Mouse (Mus musculus) hindbrain, embryonic 15.5 days (tissue): Measurements from ENCODE around the gene Fancg. TPM values are rescaled to one million over a fixed set of nuclear protein-coding genes. Genes with fewer than 3 reads are reported as not detected.

ENCODE experiments used
- ATAC-seq: fragments of 200-750 bp; cut with Nextera tagmentation; 2 replicates; pipeline ENCODE4 v1.8.0; 2017; ENCODE audit warnings: low read depth, moderate number of reproducible peaks, moderate TSS enrichment; ENCODE audit not compliant: low FRiP score
- H3K27ac ChIP-seq: fragments of 300-500 bp; sonication (generic); replicated peaks from 2 replicates; pipeline ENCODE4 v1.5.1; 2015; ENCODE audit warnings: mild to moderate bottlenecking, inconsistent platforms
- H3K27me3 ChIP-seq: fragments of 300-500 bp; sonication (generic); 2 replicates; pipeline ENCODE4 v1.6.1; 2015; ENCODE audit warnings: control low read depth, inconsistent platforms
- H3K36me3 ChIP-seq: fragments of 300-500 bp; sonication (generic); 2 replicates; pipeline ENCODE4 v1.6.1; 2015; ENCODE audit warnings: control low read depth, inconsistent platforms
- H3K4me1 ChIP-seq: fragments of 300-500 bp; sonication (generic); replicated peaks from 2 replicates; pipeline ENCODE4 v1.6.1; 2015; ENCODE audit warnings: control low read depth, inconsistent platforms
- H3K4me2 ChIP-seq: fragments of 300-500 bp; sonication (generic); 2 replicates; pipeline ENCODE4 v1.6.1; 2015; ENCODE audit warnings: moderate library complexity, mild to moderate bottlenecking, inconsistent platforms
- H3K4me3 ChIP-seq: fragments of 300-500 bp; sonication (generic); 2 replicates; pipeline ENCODE4 v1.5.1; 2015; ENCODE audit warnings: mild to moderate bottlenecking, inconsistent platforms
- H3K9ac ChIP-seq: fragments of 300-500 bp; sonication (generic); 2 replicates; pipeline ENCODE4 v1.6.1; 2015; ENCODE audit warnings: inconsistent platforms
- H3K9me3 ChIP-seq: fragments of 300-500 bp; sonication (generic); 2 replicates; pipeline ENCODE4 v1.6.1; 2016; ENCODE audit warnings: control low read depth, inconsistent platforms
- WGBS: fragments of 180-500 bp; shearing (Covaris S2); methylation state at CpG from one replicate; pipeline ENCODE4 v1.1.7; 2015; 5-methylcytosine and 5-hydroxymethylcytosine counted together
- polyA plus RNA-seq: library from polyadenylated mRNA; unstranded; fragments of >200 nt; fragmentation: Nextera tagmentation; extraction: Ambion mirVana; gene quantifications from 2 replicates; pipeline ENCODE4 v1.2.1, GENCODE M21; 2015

Gene Fancg
- polyA plus RNA-seq, 1 experiment from 2014 or later: 25.4 TPM

DNA sequence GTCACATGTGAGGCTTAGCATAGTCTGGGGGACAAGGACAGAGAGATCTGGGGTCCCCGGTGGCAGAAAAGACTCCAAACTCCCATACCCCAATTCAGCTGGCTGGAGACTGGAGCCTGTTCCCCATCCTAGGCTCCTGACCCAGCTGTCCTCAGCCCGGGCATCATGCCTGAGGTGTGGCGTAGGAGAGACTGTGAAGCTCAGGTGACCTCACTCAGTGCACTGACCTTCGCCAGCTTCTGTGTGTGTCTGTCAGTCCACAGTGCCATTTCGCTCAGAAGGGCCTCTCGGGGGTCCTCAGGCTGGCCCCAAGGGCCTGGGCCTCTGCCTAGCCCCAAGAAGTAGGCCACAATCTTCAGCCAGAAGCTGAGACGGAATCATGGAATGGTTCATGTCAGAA lies 57.7 kb downstream of the Fancg start:
- Histone ChIP-seq H3K4me1 (peaks cover 66% of the 10 kb centered on the region), H3K27ac (peak overlapping the region; percentile 74), H3K9me3 (no peaks in the 10 kb centered on the region), H3K27me3 (no peaks in the 10 kb centered on the region), H3K4me2 (peak overlapping the region; percentile 76), H3K4me3 (peak overlapping the region; percentile 76), H3K9ac (peak overlapping the region; percentile 30), H3K36me3 (peaks cover 25% of the 10 kb centered on the region)
- no peak for ATAC-seq
- 82% methylated on average over 7 of the region's 7 CpGs for WGBS

Other genes with a start within 250 kb of the Fancg start
- gene Ccl21a, start 236.5 kb downstream of the Fancg start, polyA plus RNA-seq: 0.98 and 1.2 TPM in 2 replicates
- 0.05 and 0.06 TPM in 2 replicates for gene Fam205a1, start 156.6 kb downstream of the Fancg start, polyA plus RNA-seq
- 0.64 and 0.69 TPM in 2 replicates for gene Gm12394, start 153.7 kb downstream of the Fancg start, polyA plus RNA-seq
- gene Fam205c, start 136.3 kb downstream of the Fancg start, polyA plus RNA-seq: 1.6 and 1.8 TPM in 2 replicates
- gene Phf24, start 93.8 kb downstream of the Fancg start, polyA plus RNA-seq: 39.3 and 39.7 TPM in 2 replicates
- 36.7 and 46.3 TPM in 2 replicates for gene Dnajb5, start 60.7 kb downstream of the Fancg start, polyA plus RNA-seq
- 0.41 and 0.68 TPM in 2 replicates for gene 1700022I11Rik, start 40.9 kb downstream of the Fancg start, polyA plus RNA-seq
- gene Vcp, start 10.0 kb downstream of the Fancg start, polyA plus RNA-seq: 469 and 479 TPM in 2 replicates
- gene Pigo, start 15.3 kb upstream of the Fancg start, polyA plus RNA-seq: 28.9 and 29.6 TPM in 2 replicates
- gene Stoml2, start 21.2 kb upstream of the Fancg start, polyA plus RNA-seq: 227 and 236 TPM in 2 replicates
- 37.5 and 38.9 TPM in 2 replicates for gene Fam214b, start 35.7 kb upstream of the Fancg start, polyA plus RNA-seq
- 16.1 and 19.2 TPM in 2 replicates for gene Unc13b, start 48.4 kb upstream of the Fancg start, polyA plus RNA-seq